In the genomic region with DNA sequence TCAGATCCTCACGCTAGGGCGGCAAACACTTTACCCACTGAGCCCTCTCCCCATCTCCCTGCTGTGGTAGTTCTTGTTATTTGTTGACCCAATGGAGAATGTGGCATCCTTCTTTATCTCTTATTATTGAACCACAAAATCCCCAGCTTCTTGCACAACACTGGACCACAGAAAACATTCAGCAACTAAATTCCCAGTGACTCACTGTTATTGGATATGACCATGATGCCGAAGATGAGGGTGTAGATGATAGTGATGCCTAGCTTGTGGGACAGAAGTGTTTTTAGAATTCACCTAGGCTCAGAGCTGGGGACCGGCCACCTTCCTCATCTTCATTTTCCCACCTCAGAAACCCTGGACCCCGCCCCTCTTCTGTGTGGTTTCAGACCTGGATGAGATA, we compare ENCODE assay signal across 20 mouse cellular contexts. TPM values are rescaled to one million over a fixed set of nuclear protein-coding genes. Genes with fewer than 3 reads are reported as not detected.
"Had no signal": no experiment of that assay in that cellular context is flagged by ENCODE, and none has a peak within 500 bp of the region (broad histone marks: within the 10 kb centered on the region; RNA-seq: fewer than 3 reads in every experiment).

No protein-coding gene starts in this region.

- H3K4me3 ChIP-seq: limb, embryonic 12.5 days; liver, embryonic 13.5 days; lung, embryonic 15.5 days; midbrain, embryonic 13.5 days; neural tube, embryonic 15.5 days had no signal

- H3K4me2 ChIP-seq: limb, embryonic 12.5 days; liver, embryonic 13.5 days; lung, embryonic 15.5 days; midbrain, embryonic 13.5 days; neural tube, embryonic 15.5 days had no signal

- DNase-seq: kidney, postnatal 25 days; layer of hippocampus, adult 9-11 months; layer of hippocampus, postnatal 36 days; liver; liver, embryonic 13.5 days; liver, postnatal 0 days; right cerebral cortex, adult 18-20 months; right cerebral cortex, postnatal 25 days; thymus, postnatal 4 days had no signal

- H3K9me3 ChIP-seq: limb, embryonic 12.5 days; lung, embryonic 15.5 days; midbrain, embryonic 13.5 days; neural tube, embryonic 15.5 days had no signal

- H3K4me1 ChIP-seq: limb, embryonic 12.5 days; lung, embryonic 15.5 days; midbrain, embryonic 13.5 days; neural tube, embryonic 15.5 days had no signal

- H3K27ac ChIP-seq: limb, embryonic 12.5 days; liver, embryonic 13.5 days; lung, embryonic 15.5 days; midbrain, embryonic 13.5 days; neural tube, embryonic 15.5 days; stomach, postnatal 0 days had no signal

- H3K36me3 ChIP-seq: limb, embryonic 12.5 days; liver, embryonic 13.5 days; lung, embryonic 15.5 days; midbrain, embryonic 13.5 days; neural tube, embryonic 15.5 days had no signal

- H3K9ac ChIP-seq: limb, embryonic 12.5 days; liver, embryonic 13.5 days; liver, postnatal 0 days; lung, embryonic 15.5 days; midbrain, embryonic 13.5 days; neural tube, embryonic 15.5 days had no signal

- H3K27me3 ChIP-seq: limb, embryonic 12.5 days; liver, embryonic 13.5 days; lung, embryonic 15.5 days; midbrain, embryonic 13.5 days; neural tube, embryonic 15.5 days had no signal

- ATAC-seq: liver, postnatal 0 days; midbrain, embryonic 13.5 days had no signal

RNA-seq across cellular contexts. Expression of gene Slc36a3, which starts 16.6 kb away (rescaled TPM):
- total RNA-seq: layer of hippocampus, adult 18-20 months; layer of hippocampus, postnatal 36 days; left cerebral cortex, adult 8-10 months; left cerebral cortex, postnatal 25 days; midbrain, postnatal 0 days had no signal
- polyA plus RNA-seq: kidney, embryonic 16.5 days; limb, embryonic 12.5 days; liver, embryonic 13.5 days; liver, postnatal 0 days; lung, embryonic 15.5 days; midbrain, embryonic 13.5 days; midbrain, postnatal 0 days; neural tube, embryonic 11.5 days; neural tube, embryonic 15.5 days had no signal

RNA-seq across cellular contexts. Expression of gene Ccdc69, which starts 56.9 kb away (rescaled TPM):
- polyA plus RNA-seq: midbrain, embryonic 13.5 days had no signal
